Mouse (Mus musculus) kidney, embryonic 15.5 days (tissue): Measurements from ENCODE around the gene Cd44. TPM values are rescaled to one million over a fixed set of nuclear protein-coding genes. Genes with fewer than 3 reads are reported as not detected.

ENCODE experiments used
- ATAC-seq: fragments of 200-750 bp; cut with Nextera tagmentation; replicated peaks from 2 replicates; pipeline ENCODE4 v1.8.0; 2017; ENCODE audit warnings: moderate TSS enrichment; ENCODE audit not compliant: low FRiP score
- H3K27ac ChIP-seq: fragments of 300-500 bp; sonication (generic); 2 replicates; pipeline ENCODE4 v1.5.1; 2015; ENCODE audit warnings: mild to moderate bottlenecking, inconsistent platforms
- H3K27me3 ChIP-seq: fragments of 300-500 bp; sonication (generic); 2 replicates; pipeline ENCODE4 v1.6.1; 2015; ENCODE audit warnings: inconsistent platforms
- H3K36me3 ChIP-seq: fragments of 300-500 bp; sonication (generic); 2 replicates; pipeline ENCODE4 v1.6.1; 2015; ENCODE audit warnings: inconsistent platforms
- H3K4me1 ChIP-seq: fragments of 300-500 bp; sonication (generic); 2 replicates; pipeline ENCODE4 v1.6.1; 2015; ENCODE audit warnings: inconsistent platforms
- H3K4me2 ChIP-seq: fragments of 300-500 bp; sonication (generic); 2 replicates; pipeline ENCODE4 v1.6.1; 2015; ENCODE audit warnings: moderate library complexity, mild to moderate bottlenecking, inconsistent platforms
- H3K4me3 ChIP-seq: fragments of 300-500 bp; sonication (generic); replicated peaks from 2 replicates; pipeline ENCODE4 v1.5.1; 2015; ENCODE audit warnings: mild to moderate bottlenecking, inconsistent platforms
- H3K9ac ChIP-seq: fragments of 300-500 bp; sonication (generic); 2 replicates; pipeline ENCODE4 v1.6.1; 2015; ENCODE audit warnings: mild to moderate bottlenecking, inconsistent platforms
- H3K9me3 ChIP-seq: fragments of 300-500 bp; sonication (generic); replicated peaks from 2 replicates; pipeline ENCODE4 v1.6.1; 2016; ENCODE audit warnings: inconsistent platforms
- WGBS: fragments of 180-500 bp; shearing (Covaris S2); methylation state at CpG from one replicate; pipeline ENCODE4 v1.1.7; 2015; ENCODE audit warnings: mixed read lengths; 5-methylcytosine and 5-hydroxymethylcytosine counted together
- polyA plus RNA-seq: library from polyadenylated mRNA; unstranded; fragments of >200 nt; fragmentation: Nextera tagmentation; extraction: Ambion mirVana; gene quantifications from 2 replicates; pipeline ENCODE4 v1.2.1, GENCODE M21; 2015

Cd44 gene
- polyA plus RNA-seq, 1 experiment from 2014 or later: 5.5 TPM

- no peaks in the 10 kb centered on the region for H3K36me3 ChIP-seq
- H3K9ac ChIP-seq: no peak overlapping the region
- no peak overlapping the region for H3K27ac ChIP-seq
- H3K4me3 ChIP-seq: no peak overlapping the region
- WGBS: 69% methylated on average over 3 of the region's 3 CpGs
- no peak overlapping the region for H3K4me2 ChIP-seq
- H3K9me3 ChIP-seq: no peaks in the 10 kb centered on the region
- no peaks in the 10 kb centered on the region for H3K4me1 ChIP-seq
- ATAC-seq: no peak
- no peaks in the 10 kb centered on the region for H3K27me3 ChIP-seq
Observed at GRCm38 (mm10) chr2:102912469-102912868, 11.0 kb upstream of the Cd44 start.

GRCm38 (mm10) chr2:102909403-102909802 is 7.9 kb upstream of the Cd44 start:
- no peaks in the 10 kb centered on the region for H3K36me3 ChIP-seq
- H3K27me3 ChIP-seq: no peaks in the 10 kb centered on the region
- no peak overlapping the region for H3K27ac ChIP-seq
- no peak overlapping the region for H3K9ac ChIP-seq
- H3K9me3 ChIP-seq: no peaks in the 10 kb centered on the region
- 87% methylated on average over 1 of the region's 1 CpGs for WGBS
- H3K4me3 ChIP-seq: no peak overlapping the region
- no peak overlapping the region for H3K4me2 ChIP-seq
- H3K4me1 ChIP-seq: no peaks in the 10 kb centered on the region
- ATAC-seq: no peak

GRCm38 (mm10) chr2:102905604-102906003 is 4.1 kb upstream of the Cd44 start:
- no peak overlapping the region for H3K4me3 ChIP-seq
- no peak overlapping the region for H3K27ac ChIP-seq
- WGBS: 82% methylated on average over 3 of the region's 3 CpGs
- no peaks in the 10 kb centered on the region for H3K9me3 ChIP-seq
- H3K36me3 ChIP-seq: no peaks in the 10 kb centered on the region
- H3K4me1 ChIP-seq: peaks cover 12% of the 10 kb centered on the region
- H3K4me2 ChIP-seq: no peak overlapping the region
- ATAC-seq: no peak
- peaks cover 12% of the 10 kb centered on the region for H3K27me3 ChIP-seq
- H3K9ac ChIP-seq: no peak overlapping the region

- H3K27ac ChIP-seq: no peak overlapping the region
- peaks cover 13% of the 10 kb centered on the region for H3K4me1 ChIP-seq
- peaks cover 19% of the 10 kb centered on the region for H3K27me3 ChIP-seq
- H3K4me2 ChIP-seq: peak overlapping the region; percentile 89
- ATAC-seq: peak; percentile 63
- H3K9me3 ChIP-seq: no peaks in the 10 kb centered on the region
- H3K9ac ChIP-seq: no peak overlapping the region
- no peaks in the 10 kb centered on the region for H3K36me3 ChIP-seq
- 29% methylated on average over 3 of the region's 3 CpGs for WGBS
- peak overlapping the region; percentile 52 for H3K4me3 ChIP-seq
Observed at GRCm38 (mm10) chr2:102901828-102902223, 361 bp upstream of the Cd44 start.

- Histone ChIP-seq H3K27me3 (peaks cover 19% of the 10 kb centered on the region), H3K4me1 (peaks cover 13% of the 10 kb centered on the region), H3K4me3 (peak overlapping the region; percentile 52), H3K4me2 (peak overlapping the region; percentile 89), H3K27ac (no peak overlapping the region), H3K36me3 (no peaks in the 10 kb centered on the region), H3K9ac (no peak overlapping the region), H3K9me3 (no peaks in the 10 kb centered on the region)
- no peak for ATAC-seq
- 67% methylated on average over 7 of the region's 7 CpGs for WGBS
Observed at GRCm38 (mm10) chr2:102900230-102900721, 1.2 kb downstream of the Cd44 start.

- WGBS: 74% methylated on average over 3 of the region's 3 CpGs
- Histone ChIP-seq H3K9me3 (no peaks in the 10 kb centered on the region), H3K9ac (no peak overlapping the region), H3K27me3 (peaks cover 19% of the 10 kb centered on the region), H3K4me1 (peaks cover 13% of the 10 kb centered on the region), H3K4me2 (no peak overlapping the region), H3K36me3 (no peaks in the 10 kb centered on the region), H3K27ac (no peak overlapping the region), H3K4me3 (no peak overlapping the region)
- ATAC-seq: no peak
Observed at GRCm38 (mm10) chr2:102899238-102899637, 2.2 kb downstream of the Cd44 start.

GRCm38 (mm10) chr2:102898585-102898984 is 2.9 kb downstream of the Cd44 start:
- Histone ChIP-seq H3K9ac (no peak overlapping the region), H3K4me3 (no peak overlapping the region), H3K27me3 (peaks cover 19% of the 10 kb centered on the region), H3K4me1 (peaks cover 13% of the 10 kb centered on the region), H3K27ac (no peak overlapping the region), H3K36me3 (no peaks in the 10 kb centered on the region), H3K9me3 (no peaks in the 10 kb centered on the region), H3K4me2 (no peak overlapping the region)
- ATAC-seq: no peak
- WGBS: 82% methylated on average over 3 of the region's 3 CpGs

- H3K27me3 ChIP-seq: peaks cover 9% of the 10 kb centered on the region
- ATAC-seq: no peak
- 85% methylated on average over 8 of the region's 8 CpGs for WGBS
Observed at GRCm38 (mm10) chr2:102896154-102896553, 5.3 kb downstream of the Cd44 start.

GRCm38 (mm10) chr2:102895197-102895596 is 6.3 kb downstream of the Cd44 start:
- no peaks in the 10 kb centered on the region for H3K36me3 ChIP-seq
- no peak overlapping the region for H3K4me3 ChIP-seq
- 65% methylated on average over 1 of the region's 1 CpGs for WGBS
- no peaks in the 10 kb centered on the region for H3K4me1 ChIP-seq
- no peak overlapping the region for H3K4me2 ChIP-seq
- no peak overlapping the region for H3K9ac ChIP-seq
- peaks cover 3% of the 10 kb centered on the region; the same call in 1 of the 2 replicates for H3K27me3 ChIP-seq
- no peak for ATAC-seq
- no peak overlapping the region for H3K27ac ChIP-seq
- no peaks in the 10 kb centered on the region for H3K9me3 ChIP-seq

More at GRCm38 (mm10) chr2:102896154-102896553, 5.3 kb downstream of the Cd44 start:
- Histone ChIP-seq H3K36me3 (no peaks in the 10 kb centered on the region), H3K4me2 (no peak overlapping the region), H3K4me1 (peaks cover 7% of the 10 kb centered on the region), H3K4me3 (no peak overlapping the region), H3K9me3 (no peaks in the 10 kb centered on the region), H3K9ac (no peak overlapping the region), H3K27ac (no peak overlapping the region)

GRCm38 (mm10) chr2:102894785-102895184 is 6.7 kb downstream of the Cd44 start:
- Histone ChIP-seq H3K9ac (no peak overlapping the region), H3K36me3 (no peaks in the 10 kb centered on the region), H3K9me3 (no peaks in the 10 kb centered on the region), H3K4me3 (no peak overlapping the region), H3K4me1 (no peaks in the 10 kb centered on the region), H3K27me3 (peaks cover 3% of the 10 kb centered on the region; the same call in 1 of the 2 replicates), H3K4me2 (no peak overlapping the region), H3K27ac (no peak overlapping the region)
- 74% methylated on average over 4 of the region's 4 CpGs for WGBS
- no peak for ATAC-seq

GRCm38 (mm10) chr2:102888688-102889225 is 12.7 kb downstream of the Cd44 start:
- WGBS: 26% methylated on average over 3 of the region's 3 CpGs

GRCm38 (mm10) chr2:102887137-102887536 is 14.3 kb downstream of the Cd44 start:
- WGBS: 90% methylated on average over 1 of the region's 1 CpGs
- H3K9ac ChIP-seq: no peak overlapping the region
- no peaks in the 10 kb centered on the region for H3K9me3 ChIP-seq
- H3K27ac ChIP-seq: no peak overlapping the region
- no peaks in the 10 kb centered on the region for H3K27me3 ChIP-seq
- no peak overlapping the region for H3K4me2 ChIP-seq
- no peaks in the 10 kb centered on the region for H3K4me1 ChIP-seq
- H3K36me3 ChIP-seq: no peaks in the 10 kb centered on the region
- no peak for ATAC-seq
- no peak overlapping the region for H3K4me3 ChIP-seq

More at GRCm38 (mm10) chr2:102888688-102889225, 12.7 kb downstream of the Cd44 start:
- no peak overlapping the region for H3K4me2 ChIP-seq
- H3K27ac ChIP-seq: no peak overlapping the region
- no peaks in the 10 kb centered on the region for H3K36me3 ChIP-seq
- no peak overlapping the region for H3K9ac ChIP-seq
- H3K4me3 ChIP-seq: no peak overlapping the region
- no peaks in the 10 kb centered on the region for H3K4me1 ChIP-seq
- no peaks in the 10 kb centered on the region for H3K9me3 ChIP-seq
- no peak for ATAC-seq
- H3K27me3 ChIP-seq: no peaks in the 10 kb centered on the region
